Mouse (Mus musculus) embryonic fibroblast, embryonic 13.5 days (primary cell): ENCODE data around the gene Grin2c. TPM values are rescaled to one million over a fixed set of nuclear protein-coding genes. Genes with fewer than 3 reads are reported as not detected.
A peak's percentile ranks its signal among the peaks of the same experiment; 100 is the strongest.

ENCODE experiments used
- H3K27ac ChIP-seq: 2 replicates; pipeline ENCODE4 v1.5.1; 2012; ENCODE audit warnings: low read length, control low read depth, inconsistent platforms; ENCODE audit not compliant: insufficient read depth
- H3K4me1 ChIP-seq: 2 replicates; pipeline ENCODE4 v1.6.1; 2011; ENCODE audit warnings: low read length; ENCODE audit not compliant: control insufficient read depth, insufficient read depth
- H3K4me3 ChIP-seq: 2 replicates; pipeline ENCODE4 v1.5.1; 2011; ENCODE audit warnings: mild to moderate bottlenecking, control low read depth, low read length; ENCODE audit not compliant: insufficient read depth
- CTCF ChIP-seq: IDR thresholded peaks from 2 replicates; pipeline ENCODE4 v1.5.1; 2011; ENCODE audit warnings: mild to moderate bottlenecking, control low read depth, low read length, moderate library complexity, borderline replicate concordance; ENCODE audit not compliant: insufficient read depth
- POLR2A ChIP-seq: IDR thresholded peaks from 2 replicates; pipeline ENCODE4 v1.6.1; 2011; ENCODE audit warnings: low read depth, mild to moderate bottlenecking, control low read depth, low read length, moderate library complexity
- polyA plus RNA-seq: library from polyadenylated mRNA; stranded (reverse); fragments of >200 nt; gene quantifications from 2 replicates; pipeline ENCODE4 v1.2.4, GENCODE M21; 2011; ENCODE audit warnings: low read depth; ENCODE audit not compliant: missing spikeins, insufficient read length

The Grin2c gene
- polyA plus RNA-seq = not detected in 2 replicates

GRCm38 (mm10) chr11:115267061-115267883 lies at the start of gene Grin2c:
TSS of gene Grin2c (minus strand) at chr11:115267243.
- H3K4me1 ChIP-seq = no peaks in the 10 kb centered on the region
- no peak within 1 kb of the TSS for H3K4me3 ChIP-seq
- H3K27ac ChIP-seq = no peak within 1 kb of the TSS
- TF ChIP-seq POLR2A = no peak
- no peak for TF ChIP-seq CTCF

- Histone ChIP-seq H3K4me3 (no peak overlapping the region), H3K4me1 (no peaks in the 10 kb centered on the region), H3K27ac (no peak overlapping the region)
- no peak for TF ChIP-seq CTCF
- no peak for TF ChIP-seq POLR2A
These were observed 47.2 kb upstream of the Grin2c start for GRCm38 (mm10) chr11:115314249-115314648.

DNA sequence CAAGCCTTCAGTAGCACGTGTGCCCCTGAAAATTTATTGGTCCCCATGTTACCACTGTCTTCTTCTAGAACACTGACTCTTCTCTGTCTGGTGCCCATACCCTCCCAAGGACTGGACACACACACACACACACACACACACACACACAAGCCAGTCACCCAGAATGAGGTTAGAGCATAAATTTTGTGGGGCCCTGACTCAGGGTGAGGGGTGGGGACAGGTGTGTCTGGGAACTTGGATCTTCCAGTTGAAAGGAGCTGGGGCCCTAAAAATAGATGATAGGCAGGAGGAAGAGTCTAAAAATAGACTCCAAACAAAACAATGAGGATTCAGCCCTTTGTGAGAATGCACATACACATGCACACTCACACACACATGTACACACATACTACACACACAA lies 41.7 kb upstream of the Grin2c start:
- Histone ChIP-seq H3K4me3 (no peak overlapping the region), H3K4me1 (no peaks in the 10 kb centered on the region), H3K27ac (no peak overlapping the region)
- TF ChIP-seq CTCF (no peak), POLR2A (no peak)

GRCm38 (mm10) chr11:115306863-115307262 lies 39.8 kb upstream of the Grin2c start, which contains the start of gene Otop2:
TSS of gene Otop2 (plus strand) at chr11:115307163.
- no peak within 1 kb of the TSS for H3K27ac ChIP-seq
- TF ChIP-seq CTCF (no peak), POLR2A (no peak)
- no peaks in the 10 kb centered on the region for H3K4me1 ChIP-seq
- no peak within 1 kb of the TSS for H3K4me3 ChIP-seq

- no peaks in the 10 kb centered on the region for H3K4me1 ChIP-seq
- no peak overlapping the region for H3K27ac ChIP-seq
- H3K4me3 ChIP-seq = no peak overlapping the region
- no peak for TF ChIP-seq CTCF
- TF ChIP-seq POLR2A = no peak
These were observed 36.1 kb upstream of the Grin2c start for GRCm38 (mm10) chr11:115303167-115303566.

GRCm38 (mm10) chr11:115301351-115301750 lies 34.3 kb upstream of the Grin2c start:
- H3K4me1 ChIP-seq = no peaks in the 10 kb centered on the region
- TF ChIP-seq CTCF (no peak), POLR2A (no peak)

DNA sequence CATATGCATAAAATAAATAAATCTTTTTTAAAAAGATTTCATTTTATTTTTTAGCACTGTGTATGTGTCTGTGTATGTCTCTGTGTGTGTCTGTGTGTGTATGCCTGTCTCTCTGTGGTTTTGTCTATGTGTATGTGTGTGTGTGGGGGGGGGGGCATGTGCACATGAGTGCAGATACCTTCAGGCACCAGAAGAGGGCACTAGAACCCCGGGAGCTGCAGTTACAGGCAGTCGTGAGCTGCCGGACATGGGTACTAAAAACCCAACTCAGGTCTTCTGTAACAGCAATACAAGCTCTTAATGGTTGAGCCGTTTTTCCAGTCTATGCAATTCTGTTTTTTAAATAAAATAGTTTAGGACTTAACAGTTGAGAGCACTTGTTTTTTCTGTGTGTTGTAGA lies 33.7 kb upstream of the Grin2c start:
- Histone ChIP-seq H3K27ac (no peak overlapping the region), H3K4me1 (no peaks in the 10 kb centered on the region), H3K4me3 (no peak overlapping the region)
- TF ChIP-seq CTCF (no peak), POLR2A (no peak)

More at GRCm38 (mm10) chr11:115301351-115301750, 34.3 kb upstream of the Grin2c start:
- Histone ChIP-seq H3K4me3 (no peak overlapping the region), H3K27ac (no peak overlapping the region)

DNA sequence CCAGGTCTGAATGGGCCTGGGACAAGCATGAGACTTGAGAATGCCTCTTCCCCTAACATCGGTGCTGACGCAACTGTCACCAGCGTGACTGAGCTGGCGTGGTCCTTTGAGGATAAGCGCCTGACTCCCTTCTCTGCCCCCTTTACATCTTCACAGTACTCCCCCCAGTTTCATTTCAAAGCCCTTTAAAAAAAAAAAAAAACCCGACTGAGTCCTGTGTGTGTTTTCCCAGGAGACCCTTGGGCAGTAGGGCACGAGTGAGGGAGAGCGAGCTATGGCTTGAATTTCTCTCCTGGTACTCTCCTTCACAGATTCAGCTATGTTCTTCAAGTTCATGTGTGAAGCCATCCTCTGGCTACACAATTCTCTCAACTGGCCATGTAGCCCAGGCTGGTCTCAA lies 31.1 kb upstream of the Grin2c start:
- no peak for TF ChIP-seq CTCF
- no peak for TF ChIP-seq POLR2A
- Histone ChIP-seq H3K4me1 (no peaks in the 10 kb centered on the region), H3K27ac (no peak overlapping the region), H3K4me3 (no peak overlapping the region)

DNA sequence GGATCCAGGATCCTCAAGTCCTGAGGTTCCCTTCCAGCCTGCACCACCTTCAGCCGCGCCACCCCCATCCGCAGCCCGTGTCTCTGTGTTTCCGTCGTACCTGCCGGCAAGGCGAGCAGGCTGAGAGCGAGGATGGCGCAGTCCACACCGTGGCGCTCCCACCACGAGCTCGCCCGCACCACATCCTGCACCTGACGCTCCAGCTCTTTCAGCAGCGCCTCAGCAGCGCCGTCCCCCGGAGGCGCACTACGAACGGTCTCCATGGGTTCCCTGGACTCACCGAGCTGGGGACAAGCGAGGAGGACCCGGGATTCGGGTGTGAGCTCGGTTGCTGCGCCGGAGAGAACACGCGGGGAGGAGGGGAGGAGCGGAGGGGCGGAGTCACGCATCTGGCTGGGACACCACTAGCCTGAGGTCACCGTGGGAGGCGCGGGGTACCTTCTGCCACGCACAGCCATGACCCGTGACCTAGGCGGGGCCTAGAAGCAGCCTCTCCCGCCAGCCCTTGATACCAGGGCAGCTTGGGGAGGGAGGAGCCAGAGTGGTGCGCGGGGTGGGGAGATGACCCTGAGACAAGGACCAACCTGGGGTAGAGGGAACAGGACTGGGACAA lies 30.3 kb upstream of the Grin2c start, which contains the start of gene Fads6:
Gene Fads6 (minus strand): TSS at position 450 of the 613 bp plus-strand sequence.
- no peak for TF ChIP-seq POLR2A
- peak; percentile 40; the same call in 1 of the 2 replicates for TF ChIP-seq CTCF
- Histone ChIP-seq H3K4me3 (peak within 1 kb of the TSS; percentile 4; the same call in 1 of the 2 replicates), H3K27ac (no peak within 1 kb of the TSS)

DNA sequence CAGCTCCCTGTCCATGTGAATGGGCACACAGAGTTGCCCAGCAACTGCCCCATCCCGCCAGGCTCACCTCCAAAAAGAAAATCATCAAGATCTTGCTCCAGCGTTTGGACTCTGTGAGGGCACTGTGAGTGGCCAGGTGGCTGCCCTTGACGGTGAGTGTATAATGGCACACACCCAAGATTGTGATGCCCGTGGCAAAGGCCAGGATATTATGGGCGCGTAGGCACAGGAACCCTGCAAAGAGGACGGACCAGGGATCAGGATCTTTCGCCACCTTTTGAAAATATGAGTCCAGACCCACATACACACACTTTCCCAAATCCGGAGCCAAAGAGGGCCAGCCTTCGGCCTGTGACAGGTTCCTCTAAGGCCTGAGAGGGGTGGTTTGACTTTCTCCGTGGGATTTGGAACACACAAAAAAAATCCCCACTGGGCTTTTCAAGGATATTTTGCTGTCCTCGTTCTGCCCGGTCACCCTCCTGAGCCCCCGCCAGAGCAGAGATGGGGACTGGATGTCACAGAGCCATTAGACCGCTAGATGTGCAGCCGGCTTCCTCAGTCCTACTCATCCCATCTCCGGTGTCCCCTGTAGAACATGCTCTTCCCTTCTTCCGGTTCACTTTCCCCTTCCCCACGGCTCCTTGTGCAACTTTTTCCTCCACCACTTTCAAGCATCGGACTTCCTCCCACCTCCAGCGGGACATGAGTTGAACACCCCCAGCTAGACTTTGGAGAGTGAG lies 29.6 kb upstream of the Grin2c start:
- TF ChIP-seq POLR2A (no peak), CTCF (no peak)
- Histone ChIP-seq H3K27ac (no peak overlapping the region), H3K4me3 (no peak overlapping the region), H3K4me1 (no peaks in the 10 kb centered on the region)

More for the DNA sequence above, 30.3 kb upstream of the Grin2c start, which contains the start of gene Fads6:
- no peaks in the 10 kb centered on the region for H3K4me1 ChIP-seq
